Mouse (Mus musculus) ES-Bruce4 (cell line): ENCODE measurements around the gene Tmem101. TPM values are rescaled to one million over a fixed set of nuclear protein-coding genes. Genes with fewer than 3 reads are reported as not detected.

Source experiments
- H3K27ac ChIP-seq: 2 replicates; pipeline ENCODE4 v1.5.1; 2012; ENCODE audit warnings: low read length, inconsistent platforms; ENCODE audit not compliant: insufficient read depth
- H3K27me3 ChIP-seq: 2 replicates; pipeline ENCODE4 v1.6.1; 2012; ENCODE audit warnings: mild to moderate bottlenecking, low read length, inconsistent platforms; ENCODE audit not compliant: control insufficient read depth, poor library complexity, insufficient read depth, severe bottlenecking
- H3K36me3 ChIP-seq: 2 replicates; pipeline ENCODE4 v1.6.1; 2012; ENCODE audit warnings: inconsistent platforms, mild to moderate bottlenecking, low read length, moderate library complexity; ENCODE audit not compliant: control insufficient read depth, poor library complexity, insufficient read depth, severe bottlenecking
- H3K4me1 ChIP-seq: one replicate; pipeline ENCODE4 v1.8.1; 2011; ENCODE audit warnings: low read length; ENCODE audit not compliant: control insufficient read depth, insufficient read depth
- H3K4me3 ChIP-seq: 2 replicates; pipeline ENCODE4 v1.5.1; 2011; ENCODE audit warnings: low read depth, mild to moderate bottlenecking, low read length
- H3K9ac ChIP-seq: 2 replicates; pipeline ENCODE4 v1.6.1; 2012; ENCODE audit warnings: low read depth, mild to moderate bottlenecking, inconsistent platforms; ENCODE audit not compliant: poor library complexity, severe bottlenecking
- H3K9me3 ChIP-seq: replicated peaks from 2 replicates; pipeline ENCODE4 v1.6.1; 2012; ENCODE audit warnings: mild to moderate bottlenecking, low read length, inconsistent platforms; ENCODE audit not compliant: control insufficient read depth, poor library complexity, insufficient read depth, severe bottlenecking
- CTCF ChIP-seq: IDR thresholded peaks from one replicate; pipeline ENCODE4 v1.8.1; 2011; ENCODE audit warnings: low read depth, low read length
- EP300 ChIP-seq: IDR thresholded peaks from 2 replicates; pipeline ENCODE4 v1.6.1; 2011; ENCODE audit warnings: low read depth, low read length; ENCODE audit not compliant: insufficient read depth
- POLR2A ChIP-seq: IDR thresholded peaks from one replicate; pipeline ENCODE4 v1.8.1; 2011; ENCODE audit warnings: low read length; ENCODE audit not compliant: insufficient read depth
- polyA plus RNA-seq: library from polyadenylated mRNA; stranded (reverse); fragments of >200 nt; gene quantifications from 2 replicates; pipeline ENCODE4 v1.2.4, GENCODE M21; 2011; ENCODE audit warnings: low read depth; ENCODE audit not compliant: missing spikeins, insufficient read depth, insufficient read length

The Tmem101 gene
- polyA plus RNA-seq, 1 experiment, result 24.5 TPM

- Histone ChIP-seq H3K9ac (0 out of 2 replicates have a peak overlapping the region, but pooled peaks have one; percentile 15), H3K27me3 (no peaks in the 10 kb centered on the region), H3K36me3 (no peaks in the 10 kb centered on the region), H3K4me1 (no peaks in the 10 kb centered on the region), H3K9me3 (no peaks in the 10 kb centered on the region), H3K4me3 (peak overlapping the region; percentile 37), H3K27ac (no peak overlapping the region)
- TF ChIP-seq POLR2A, result no peak
- no peak for TF ChIP-seq CTCF
- no peak for TF ChIP-seq EP300
These were observed 49.3 kb downstream of the Tmem101 start for GRCm38 (mm10) chr11:102106911-102107310.

Other genes with a start within 250 kb of the Tmem101 start
- not detected in 2 replicates for gene Sost, start 189.4 kb downstream of the Tmem101 start, polyA plus RNA-seq
- gene Cfap97d1, start 172.1 kb downstream of the Tmem101 start, polyA plus RNA-seq, result not detected in 2 replicates
- 11.9 and 13.3 TPM in 2 replicates for gene Dusp3, start 169.4 kb downstream of the Tmem101 start, polyA plus RNA-seq
- 3.8 and 6.3 TPM in 2 replicates for gene Mpp3, start 127.9 kb downstream of the Tmem101 start, polyA plus RNA-seq
- not detected in 2 replicates for gene Cd300lg, start 114.9 kb downstream of the Tmem101 start, polyA plus RNA-seq
- 3.4 and 3.6 TPM in 2 replicates for gene Mpp2, start 67.9 kb downstream of the Tmem101 start, polyA plus RNA-seq
- not detected in 2 replicates for gene Ppy, start 55.1 kb downstream of the Tmem101 start, polyA plus RNA-seq
- gene Pyy, start 48.6 kb downstream of the Tmem101 start, polyA plus RNA-seq, result not detected in 2 replicates
- 0.65 TPM in 1 of 2 replicates, not detected in the other for gene Nags, start 10.9 kb downstream of the Tmem101 start, polyA plus RNA-seq
- gene Lsm12, start 28.9 kb upstream of the Tmem101 start, polyA plus RNA-seq, result 137 and 146 TPM in 2 replicates
- gene G6pc3, start 33.2 kb upstream of the Tmem101 start, polyA plus RNA-seq, result 33.0 and 33.6 TPM in 2 replicates
- gene Hdac5, start 73.8 kb upstream of the Tmem101 start, polyA plus RNA-seq, result 41.2 and 42.4 TPM in 2 replicates
- 32.5 and 34.0 TPM in 2 replicates for gene BC030867, start 92.5 kb upstream of the Tmem101 start, polyA plus RNA-seq
- 0.70 and 2.3 TPM in 2 replicates for gene Asb16, start 112.3 kb upstream of the Tmem101 start, polyA plus RNA-seq
- gene Tmub2, start 128.5 kb upstream of the Tmem101 start, polyA plus RNA-seq, result 19.7 and 20.0 TPM in 2 replicates
- gene Atxn7l3, start 140.2 kb upstream of the Tmem101 start, polyA plus RNA-seq, result 44.3 and 50.3 TPM in 2 replicates
- 81.7 and 82.0 TPM in 2 replicates for gene Ubtf, start 163.3 kb upstream of the Tmem101 start, polyA plus RNA-seq
- gene Slc4a1, start 209.8 kb upstream of the Tmem101 start, polyA plus RNA-seq, result 0.48 and 0.53 TPM in 2 replicates
- gene Rundc3a, start 237.0 kb upstream of the Tmem101 start, polyA plus RNA-seq, result 7.0 and 9.5 TPM in 2 replicates